ENCODE assay signal across 26 mouse cellular contexts in genomic region chr15:102978615-102979515, GRCm38 (mm10). TPM values are rescaled to one million over a fixed set of nuclear protein-coding genes. Genes with fewer than 3 reads are reported as not detected.
DNase-seq lines count a peak whose midpoint lies in the region; ATAC-seq and TF ChIP-seq lines count a peak whose summit lies in the region.
"Had no signal": no experiment of that assay in that cellular context is flagged by ENCODE, and none has a peak within 500 bp of the region (broad histone marks: within the 10 kb centered on the region; RNA-seq: fewer than 3 reads in every experiment).

No protein-coding gene starts in this region.

- peak; percentile 66 for DNase-seq in gastrocnemius, adult 2 months
- DNase-seq in gastrocnemius, postnatal 36 days: no peak
- DNase-seq in A20 (ENCODE audit: low read depth, low spot score): peak; percentile 31
- no peak for DNase-seq in kidney, postnatal 0 days (ENCODE audit: low spot score)
- DNase-seq in thymus, adult 2 months: no peak
- no peak for DNase-seq in cerebellum, adult 11-12 months
- no peak for DNase-seq in heart, postnatal 4 days
- DNase-seq: adrenal gland, postnatal 36 days; cerebellum, adult 9-11 months; lung, postnatal 10 days; right cerebral cortex, adult 18-20 months; spleen, adult 18-20 months had no signal

- H3K27me3 ChIP-seq in kidney, postnatal 0 days (ENCODE audit: insufficient read depth, low read length): no peaks in the 10 kb centered on the region
- H3K27me3 ChIP-seq in myocyte (ENCODE audit: control insufficient read depth, insufficient read depth, insufficient read length): no peaks in the 10 kb centered on the region
- peaks cover 38% of the 10 kb centered on the region for H3K27me3 ChIP-seq in thymus, adult 2 months (ENCODE audit: control insufficient read depth, insufficient read depth, low read length)
- H3K27me3 ChIP-seq: Patski had no signal

- no peaks in the 10 kb centered on the region for H3K9me3 ChIP-seq in kidney, postnatal 0 days (replicated peaks; ENCODE audit: low read length)
- H3K9me3 ChIP-seq: forebrain, embryonic 10.5 days; limb, embryonic 15.5 days; stomach, embryonic 15.5 days had no signal

- TF ChIP-seq CTCF in gastrocnemius, adult 2 months (IDR thresholded peaks at IDR 0.05): no peak
- TF ChIP-seq CTCF in kidney, postnatal 0 days (IDR thresholded peaks at IDR 0.05; ENCODE audit: low read depth): no peak
- TF ChIP-seq CTCF in thymus, adult 2 months (IDR thresholded peaks at IDR 0.05; ENCODE audit: borderline replicate concordance, control insufficient read depth, extremely low read depth, insufficient read depth, low read length, poor library complexity): no peak

- H3K4me3 ChIP-seq in gastrocnemius, adult 2 months: peak overlapping the region; percentile 85
- peak overlapping the region; percentile 51 for H3K4me3 ChIP-seq in kidney, postnatal 0 days (replicated peaks; ENCODE audit: low read depth, low read length)
- H3K4me3 ChIP-seq in myocyte: peak overlapping the region; percentile 92
- no peak overlapping the region for H3K4me3 ChIP-seq in thymus, adult 2 months (ENCODE audit: control insufficient read depth, insufficient read depth, low read length)
- H3K4me3 ChIP-seq: forebrain, embryonic 10.5 days; left cerebral cortex, adult 2 months; limb, embryonic 15.5 days; stomach, embryonic 15.5 days had no signal

- H3K4me1 ChIP-seq in kidney, postnatal 0 days (replicated peaks; ENCODE audit: insufficient read depth, low read length): peaks cover 14% of the 10 kb centered on the region
- H3K4me1 ChIP-seq in thymus, adult 2 months (replicated peaks; ENCODE audit: control insufficient read depth, insufficient read depth, low read length): no peaks in the 10 kb centered on the region

- 6% methylated on average over 13 of the region's 13 CpGs for WGBS in kidney, postnatal 0 days
- WGBS in thymus, adult 2 months: 11% methylated on average over 13 of the region's 13 CpGs

- ATAC-seq in kidney, postnatal 0 days (replicated peaks; ENCODE audit: low FRiP score, low read depth): no peak
- ATAC-seq: activated CD4-positive, CD25-positive, alpha-beta regulatory T cell, adult 4 months; Patski had no signal

- H3K79me2 ChIP-seq in myocyte (ENCODE audit: control insufficient read depth, insufficient read depth): peaks cover 99% of the 10 kb centered on the region

- peak; percentile 39 for TF ChIP-seq POLR2A in myocyte (IDR thresholded peaks at IDR 0.05; ENCODE audit: insufficient read length, low read depth)
- TF ChIP-seq POLR2A in thymus, adult 2 months (IDR thresholded peaks at IDR 0.05; ENCODE audit: control insufficient read depth, extremely low read depth, insufficient read depth, low read length, poor library complexity): no peak

- peak overlapping the region; percentile 91 for H3K27ac ChIP-seq in gastrocnemius, adult 2 months
- peak overlapping the region; percentile 91 for H3K27ac ChIP-seq in kidney, postnatal 0 days
- H3K27ac ChIP-seq in thymus, adult 2 months (ENCODE audit: control insufficient read depth, insufficient read depth, low read length): no peak overlapping the region
- H3K27ac ChIP-seq: forebrain, embryonic 10.5 days; left cerebral cortex, adult 2 months; limb, embryonic 15.5 days; stomach, embryonic 15.5 days had no signal

- intact Hi-C loops in gastrocnemius, adult 2 months (cut with DNase I): no loop called here
- intact Hi-C loops in gastrocnemius, postnatal 36 days (cut with DNase I): no loop called here

- peak overlapping the region; percentile 83 for H3K9ac ChIP-seq in kidney, postnatal 0 days (ENCODE audit: low read depth, low read length)
- H3K9ac ChIP-seq: limb, embryonic 15.5 days; stomach, embryonic 15.5 days had no signal

- H3K4me2 ChIP-seq in kidney, postnatal 0 days (ENCODE audit: low read length): peak overlapping the region; percentile 90
- H3K4me2 ChIP-seq in myocyte (ENCODE audit: low read depth): peak overlapping the region; percentile 95
- H3K4me2 ChIP-seq: limb, embryonic 15.5 days; stomach, embryonic 15.5 days had no signal

- no peaks in the 10 kb centered on the region for H3K36me3 ChIP-seq in kidney, postnatal 0 days (ENCODE audit: insufficient read depth, low read length)
- no peaks in the 10 kb centered on the region for H3K36me3 ChIP-seq in myocyte (ENCODE audit: control insufficient read depth, insufficient read depth)
- no peaks in the 10 kb centered on the region for H3K36me3 ChIP-seq in thymus, adult 2 months (ENCODE audit: control insufficient read depth, insufficient read depth, low read length)
- H3K36me3 ChIP-seq: forebrain, embryonic 10.5 days; limb, embryonic 15.5 days; stomach, embryonic 15.5 days had no signal

- peak overlapping the region; percentile 64 for H3ac ChIP-seq in myocyte (ENCODE audit: control insufficient read depth, insufficient read length)

TF ChIP-seq in myocyte, 11 proteins besides CTCF, POLR2A, EP300 and RAD21:
- TF ChIP-seq SRF (IDR thresholded peaks at IDR 0.05; ENCODE audit: control insufficient read depth, insufficient read length, low read depth) (no peak), MYOG (IDR thresholded peaks at IDR 0.05; ENCODE audit: control insufficient read depth in 1 of 3, insufficient read depth in 1 of 3, insufficient read length in 2 of 3, low read depth in 2 of 3) (no peak), MAX (IDR thresholded peaks at IDR 0.05; ENCODE audit: low read depth) (no peak), CEBPB (IDR thresholded peaks at IDR 0.05; ENCODE audit: insufficient read depth, poor library complexity, severe bottlenecking) (no peak), TCF12 (IDR thresholded peaks at IDR 0.05; ENCODE audit: insufficient read depth, poor library complexity, severe bottlenecking) (no peak), USF1 (IDR thresholded peaks at IDR 0.05; ENCODE audit: low read depth) (no peak), E2F4 (IDR thresholded peaks at IDR 0.05; ENCODE audit: insufficient read depth) (no peak), MYOD1 (IDR thresholded peaks at IDR 0.05; ENCODE audit: control insufficient read depth in 1 of 3, insufficient read length in 2 of 3, low read depth in 2 of 3) (no peak), POLR2AphosphoS2 (IDR thresholded peaks at IDR 0.05; ENCODE audit: insufficient read length, low read depth) (no peak), REST (IDR thresholded peaks at IDR 0.05; ENCODE audit: insufficient read depth, insufficient read length) (no peak), TCF3 (IDR thresholded peaks at IDR 0.05; ENCODE audit: insufficient read length, low read depth) (no peak)

RNA-seq across cellular contexts. Expression of gene Hoxc9, which starts 2.6 kb away (rescaled TPM):
- total RNA-seq in gastrocnemius, adult 2 months (2021): 1 to 10 TPM; 6.7 to 8.3 TPM
- total RNA-seq in gastrocnemius, postnatal 36 days (2021): 1 to 10 TPM; 5.0 to 5.5 TPM
- 11.0 and 12.4 TPM in 2 replicates for polyA plus RNA-seq in kidney, postnatal 0 days (2015; fragmentation: Nextera tagmentation; extraction: Ambion mirVana)
- 10.5 TPM for polyA plus RNA-seq in myocyte (2012; fragmentation: generic; extraction: Trizol)
- polyA plus RNA-seq in thymus, adult 2 months (2012; rRNA removed): 0.05 and 0.14 TPM in 2 replicates
- total RNA-seq in heart, postnatal 4 days (2021): not detected
- total RNA-seq: hematopoietic stem cell, adult 5-6 weeks; left cerebral cortex, adult 2 months; megakaryocyte-erythroid progenitor cell, adult 5-6 weeks had no signal
- polyA plus RNA-seq: activated CD4-positive, CD25-positive, alpha-beta regulatory T cell, adult 4 months; embryonic facial prominence, embryonic 14.5 days; forebrain, embryonic 10.5 days; heart, embryonic 14.5 days; liver, embryonic 16.5 days; thymus, postnatal 0 days had no signal

RNA-seq across cellular contexts. Expression of gene Hoxc8, which starts 11.5 kb away (rescaled TPM):
- 1 to 10 TPM; 1.0 to 2.8 TPM for total RNA-seq in gastrocnemius, adult 2 months (2021)
- total RNA-seq in gastrocnemius, postnatal 36 days (2021): 1 to 10 TPM; 1.5 to 2.0 TPM
- polyA plus RNA-seq in kidney, postnatal 0 days (2015; fragmentation: Nextera tagmentation; extraction: Ambion mirVana): 5.8 TPM in 2 replicates
- polyA plus RNA-seq in myocyte (2012; fragmentation: generic; extraction: Trizol): 0.71 TPM
- 0.07 and 0.08 TPM in 2 replicates for polyA plus RNA-seq in thymus, adult 2 months (2012; rRNA removed)
- not detected for total RNA-seq in heart, postnatal 4 days (2021)
- total RNA-seq: CH12.LX; hematopoietic stem cell, adult 5-6 weeks; left cerebral cortex, adult 2 months; megakaryocyte-erythroid progenitor cell, adult 5-6 weeks had no signal
- polyA plus RNA-seq: embryonic facial prominence, embryonic 14.5 days; forebrain, embryonic 10.5 days; heart, embryonic 14.5 days; liver, embryonic 16.5 days; thymus, postnatal 0 days had no signal

RNA-seq across cellular contexts. Expression of gene Hoxc5, which starts 11.6 kb away (rescaled TPM):
- total RNA-seq in gastrocnemius, adult 2 months (2021): 1 to 10 TPM; 2.7 to 2.9 TPM
- total RNA-seq in gastrocnemius, postnatal 36 days (2021): 1 to 10 TPM; 1.9 to 2.3 TPM
- 2.7 and 3.9 TPM in 2 replicates for polyA plus RNA-seq in kidney, postnatal 0 days (2015; fragmentation: Nextera tagmentation; extraction: Ambion mirVana)
- polyA plus RNA-seq in myocyte (2012; fragmentation: generic; extraction: Trizol): 1.2 TPM
- polyA plus RNA-seq in thymus, adult 2 months (2012; rRNA removed): 0.15 and 0.32 TPM in 2 replicates
- not detected for total RNA-seq in heart, postnatal 4 days (2021)
- total RNA-seq: hematopoietic stem cell, adult 5-6 weeks; left cerebral cortex, adult 2 months; megakaryocyte-erythroid progenitor cell, adult 5-6 weeks had no signal
- polyA plus RNA-seq: activated CD4-positive, CD25-positive, alpha-beta regulatory T cell, adult 4 months; forebrain, embryonic 10.5 days had no signal

RNA-seq across cellular contexts. Expression of gene Hoxc10, which starts 12.3 kb away (rescaled TPM):
- total RNA-seq in gastrocnemius, adult 2 months (2021): 10 to 100 TPM; 72.4 to 84.8 TPM
- total RNA-seq in gastrocnemius, postnatal 36 days (2021): 10 to 100 TPM; 70.5 to 75.2 TPM
- 30.6 and 34.1 TPM in 2 replicates for polyA plus RNA-seq in kidney, postnatal 0 days (2015; fragmentation: Nextera tagmentation; extraction: Ambion mirVana)
- 43.5 TPM for polyA plus RNA-seq in myocyte (2012; fragmentation: generic; extraction: Trizol)
- polyA plus RNA-seq in thymus, adult 2 months (2012; rRNA removed): 0.10 and 0.15 TPM in 2 replicates
- not detected for total RNA-seq in heart, postnatal 4 days (2021)
- total RNA-seq: CH12.LX; hematopoietic stem cell, adult 5-6 weeks; left cerebral cortex, adult 2 months; megakaryocyte-erythroid progenitor cell, adult 5-6 weeks had no signal
- polyA plus RNA-seq: activated CD4-positive, CD25-positive, alpha-beta regulatory T cell, adult 4 months; embryonic facial prominence, embryonic 14.5 days; forebrain, embryonic 10.5 days; heart, embryonic 14.5 days; liver, embryonic 16.5 days; thymus, postnatal 0 days had no signal

RNA-seq across cellular contexts. Expression of gene Hoxc6, which starts 19.2 kb away (rescaled TPM):
- 1 to 10 TPM; 8.1 to 8.6 TPM for total RNA-seq in gastrocnemius, adult 2 months (2021)
- total RNA-seq in gastrocnemius, postnatal 36 days (2021): 1 to 10 TPM; 6.8 to 7.0 TPM
- polyA plus RNA-seq in kidney, postnatal 0 days (2015; fragmentation: Nextera tagmentation; extraction: Ambion mirVana): 7.8 and 9.3 TPM in 2 replicates
- 14.0 TPM for polyA plus RNA-seq in myocyte (2012; fragmentation: generic; extraction: Trizol)
- polyA plus RNA-seq in thymus, adult 2 months (2012; rRNA removed): 0.23 and 0.43 TPM in 2 replicates
- under 1 TPM in 1 of 2 experiments, not detected in 1; 0.16 TPM for total RNA-seq in heart, postnatal 4 days (2021)
- total RNA-seq: hematopoietic stem cell, adult 5-6 weeks; left cerebral cortex, adult 2 months; megakaryocyte-erythroid progenitor cell, adult 5-6 weeks had no signal
- polyA plus RNA-seq: activated CD4-positive, CD25-positive, alpha-beta regulatory T cell, adult 4 months; forebrain, embryonic 10.5 days; liver, embryonic 16.5 days; thymus, postnatal 0 days had no signal

Comparison
In these comparisons a context has a peak if more than half of its experiments do, and no peak if none do; other contexts are left out.
1. DNase-seq: peak in gastrocnemius, adult 2 months (single experiment) and A20 (single experiment); none in gastrocnemius, postnatal 36 days (0 of 2), kidney, postnatal 0 days (single experiment), thymus, adult 2 months (single experiment), cerebellum, adult 11-12 months (single experiment) and heart, postnatal 4 days (single experiment).
2. RNA of gene Hoxc9, which starts 2.6 kb away (total RNA-seq): 6.7 to 8.3 TPM in gastrocnemius, adult 2 months and 5.0 to 5.5 TPM in gastrocnemius, postnatal 36 days; not detected in heart, postnatal 4 days; every median in the first group is over 4 times any median in the second.